Mouse (Mus musculus): ENCODE results near the gene Igf2r. TPM values are rescaled to one million over a fixed set of nuclear protein-coding genes. Genes with fewer than 3 reads are reported as not detected.
A peak's percentile ranks its signal among the peaks of the same experiment; 100 is the strongest.

Igf2r gene
- total and polyA plus RNA-seq, 3 experiments: 25.6 to 61.8 (median 34.6) TPM

DNA sequence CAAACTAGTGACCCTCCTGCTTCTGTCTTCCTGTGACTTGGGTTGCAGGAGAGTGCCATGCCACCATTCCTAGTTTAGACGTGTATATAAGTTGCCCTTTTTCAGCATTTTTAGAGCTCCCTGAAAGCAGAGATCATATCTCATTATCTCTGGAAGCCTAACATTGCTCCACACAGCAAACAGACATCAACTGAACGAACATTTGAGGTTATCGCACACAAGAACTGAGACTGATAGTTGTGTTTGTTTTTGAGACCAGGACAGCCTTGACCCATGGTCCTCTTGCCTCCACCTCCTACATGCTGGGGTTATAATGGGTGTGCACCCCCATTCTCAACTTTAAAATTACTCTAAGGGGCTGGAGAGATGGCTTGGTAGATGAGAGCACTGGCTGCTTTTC, 27.2 kb upstream of the Igf2r start:
- Histone ChIP-seq H3K9ac (ENCODE audit: insufficient read depth, low read depth) (no peak overlapping the region), H3K79me2 (replicated peaks; ENCODE audit: control insufficient read depth, extremely low read depth, insufficient read depth, poor library complexity, severe bottlenecking) (no peaks in the 10 kb centered on the region), H3K27ac (ENCODE audit: insufficient read depth, low read depth) (no peak overlapping the region), H3K4me1 (ENCODE audit: control insufficient read depth in 1 of 2, insufficient read depth in 2 of 2) (peaks cover 10 to 33% of the 10 kb centered on the region in 2 experiments), H3K9me3 (replicated peaks; ENCODE audit: low read length) (no peaks in the 10 kb centered on the region), H3K4me2 (ENCODE audit: insufficient read depth, low read depth, poor library complexity, severe bottlenecking) (no peak overlapping the region), H3K36me3 (replicated peaks in 1 of 2; ENCODE audit: control insufficient read depth in 1 of 2, insufficient read depth in 1 of 2, low read length in 1 of 2) (peaks cover 0 to 23% of the 10 kb centered on the region in 2 experiments), H3K4me3 (replicated peaks in 1 of 3; ENCODE audit: low read depth in 2 of 3, low read length in 2 of 3, poor library complexity in 1 of 3) (no peak overlapping the region), H3K27me3 (replicated peaks) (no peaks in the 10 kb centered on the region)
- TF ChIP-seq ETS1 (conservative IDR thresholded peaks at IDR 0.05; ENCODE audit: low read depth, low read length): no peak
- no peak for TF ChIP-seq ZKSCAN1 (IDR thresholded peaks at IDR 0.05; ENCODE audit: borderline replicate concordance, low read depth, low read length)
- no peak for TF ChIP-seq CTCF (conservative IDR thresholded peaks at IDR 0.05 in 1 of 2, IDR thresholded peaks at IDR 0.05 in 1 of 2; ENCODE audit: low read depth in 2 of 2, low read length in 2 of 2)
- TF ChIP-seq ELF1 (IDR thresholded peaks at IDR 0.05; ENCODE audit: low read depth, low read length): no peak
- no peak for TF ChIP-seq MEF2A (IDR thresholded peaks at IDR 0.05; ENCODE audit: borderline replicate concordance, low read depth, low read length)
- TF ChIP-seq BHLHE40 (IDR thresholded peaks at IDR 0.05; ENCODE audit: low read depth, low read length): no peak
- TF ChIP-seq NRF1 (IDR thresholded peaks at IDR 0.05; ENCODE audit: low read depth, low read length): no peak
- no peak for TF ChIP-seq MYC (IDR thresholded peaks at IDR 0.05; ENCODE audit: low read depth, low read length)
- no peak for DNase-seq (ENCODE audit: extremely low read depth)
- in situ Hi-C loops (cut with MboI; ENCODE audit: low pct_ligation_motif_present, low pct_unique_long_range_greater_than_20kb, low sequenced_read_pairs) (no loop called here), dilution Hi-C loops (cut with MboI; ENCODE audit: extremely low pct_ligation_motif_present, extremely low pct_unique_long_range_greater_than_20kb, low sequenced_read_pairs) (no loop called here)

DNA sequence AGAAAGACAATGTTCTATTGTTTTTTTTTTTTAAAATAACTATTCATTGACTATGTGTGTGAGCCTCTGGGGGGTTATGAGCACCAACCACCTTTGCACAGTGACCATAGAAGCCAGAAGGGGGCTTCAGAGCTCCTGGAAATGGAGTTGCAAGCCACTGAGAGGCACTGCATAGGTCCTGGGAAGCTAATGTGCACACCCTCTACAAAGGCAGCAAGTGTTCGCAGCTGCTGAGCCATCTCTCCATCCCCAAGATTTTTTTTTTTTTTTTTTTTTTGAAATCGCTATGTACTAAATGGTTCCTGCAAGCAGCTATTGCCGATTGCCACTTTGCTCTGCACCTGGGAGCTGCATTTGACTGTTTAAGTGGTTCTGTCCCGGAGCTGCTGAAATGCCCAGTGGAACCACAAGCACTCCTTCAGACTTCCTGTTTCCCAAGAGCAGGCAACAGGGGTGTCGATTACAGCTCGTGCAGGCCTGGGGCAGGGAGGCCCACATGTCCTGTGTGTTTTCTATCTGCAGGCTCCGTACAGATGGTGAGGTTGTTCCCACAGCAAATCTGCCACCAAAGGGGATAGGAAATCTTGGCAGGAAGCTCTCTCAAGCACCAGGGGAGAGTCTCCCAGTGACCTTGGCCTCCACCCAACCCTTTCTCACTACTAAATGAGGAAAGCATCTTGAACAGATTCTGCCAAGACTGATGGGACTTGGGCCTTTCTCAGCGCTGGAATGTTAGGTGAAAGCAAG, 24.4 kb upstream of the Igf2r start:
- H3K27ac ChIP-seq (ENCODE audit: insufficient read depth, low read depth): no peak overlapping the region
- no peak overlapping the region for H3K4me2 ChIP-seq (ENCODE audit: insufficient read depth, low read depth, poor library complexity, severe bottlenecking)
- H3K4me1 ChIP-seq (ENCODE audit: control insufficient read depth in 1 of 2, insufficient read depth in 2 of 2): peaks cover 21 to 55% of the 10 kb centered on the region in 2 experiments
- H3K9me3 ChIP-seq (replicated peaks; ENCODE audit: low read length): peaks cover under 1% of the 10 kb centered on the region
- no peaks in the 10 kb centered on the region for H3K79me2 ChIP-seq (replicated peaks; ENCODE audit: control insufficient read depth, extremely low read depth, insufficient read depth, poor library complexity, severe bottlenecking)
- no peak overlapping the region for H3K4me3 ChIP-seq (replicated peaks in 1 of 3; ENCODE audit: low read depth in 2 of 3, low read length in 2 of 3, poor library complexity in 1 of 3)
- DNase-seq (ENCODE audit: extremely low read depth): peak; percentile 51
- in situ Hi-C loops (cut with MboI; ENCODE audit: low pct_ligation_motif_present, low pct_unique_long_range_greater_than_20kb, low sequenced_read_pairs): no loop called here
- no peak overlapping the region for H3K9ac ChIP-seq (ENCODE audit: insufficient read depth, low read depth)
- H3K27me3 ChIP-seq (replicated peaks): no peaks in the 10 kb centered on the region
- dilution Hi-C loops (cut with MboI; ENCODE audit: extremely low pct_ligation_motif_present, extremely low pct_unique_long_range_greater_than_20kb, low sequenced_read_pairs): no loop called here
- peaks cover 0 to 24% of the 10 kb centered on the region in 2 experiments for H3K36me3 ChIP-seq (replicated peaks in 1 of 2; ENCODE audit: control insufficient read depth in 1 of 2, insufficient read depth in 1 of 2, low read length in 1 of 2)
- no peak for TF ChIP-seq CHD1 (IDR thresholded peaks at IDR 0.05; ENCODE audit: low read depth, low read length)
- TF ChIP-seq JUN (IDR thresholded peaks at IDR 0.05; ENCODE audit: insufficient read depth, low read depth, low read length): no peak
- TF ChIP-seq ZMIZ1 (IDR thresholded peaks at IDR 0.05; ENCODE audit: low read depth, low read length): no peak
- TF ChIP-seq MXI1 (IDR thresholded peaks at IDR 0.05; ENCODE audit: low read depth, low read length): no peak
- no peak for TF ChIP-seq MAFK (IDR thresholded peaks at IDR 0.05; ENCODE audit: insufficient replicate concordance, low read length)
- no peak for TF ChIP-seq MAX (IDR thresholded peaks at IDR 0.05; ENCODE audit: low read length)
- no peak for TF ChIP-seq NRF1 (IDR thresholded peaks at IDR 0.05; ENCODE audit: low read depth, low read length)
- TF ChIP-seq SMC3 (IDR thresholded peaks at IDR 0.05; ENCODE audit: low read depth, low read length): peak; percentile 15; the same call in 1 of the 2 replicates
- TF ChIP-seq ELF1 (IDR thresholded peaks at IDR 0.05; ENCODE audit: low read depth, low read length): 0 out of 2 replicates have a peak, but pooled peaks have one; percentile 11
- no peak for TF ChIP-seq KAT2A (IDR thresholded peaks at IDR 0.05; ENCODE audit: insufficient replicate concordance, low read length)
- TF ChIP-seq ETS1 (conservative IDR thresholded peaks at IDR 0.05; ENCODE audit: low read depth, low read length): peak; percentile 19; the same call in 1 of the 2 replicates
- no peak for TF ChIP-seq IRF4 (IDR thresholded peaks at IDR 0.05; ENCODE audit: low read depth, low read length)
- no peak for TF ChIP-seq GABPA (IDR thresholded peaks at IDR 0.05; ENCODE audit: insufficient replicate concordance, low read depth, low read length)
- TF ChIP-seq JUND (conservative IDR thresholded peaks at IDR 0.05; ENCODE audit: low read depth, low read length): no peak
- peak; percentile 35; the same call in 1 of the 2 replicates for TF ChIP-seq TCF12 (IDR thresholded peaks at IDR 0.05; ENCODE audit: low read depth, low read length)
- no peak for TF ChIP-seq ZKSCAN1 (IDR thresholded peaks at IDR 0.05; ENCODE audit: borderline replicate concordance, low read depth, low read length)
- no peak for TF ChIP-seq MYC (IDR thresholded peaks at IDR 0.05; ENCODE audit: low read depth, low read length)
- TF ChIP-seq BHLHE40 (IDR thresholded peaks at IDR 0.05; ENCODE audit: low read depth, low read length): peak; percentile 60
- no peak for TF ChIP-seq CHD2 (IDR thresholded peaks at IDR 0.05; ENCODE audit: low read length)
- no peak for TF ChIP-seq RAD21 (IDR thresholded peaks at IDR 0.05; ENCODE audit: low read depth, low read length)
- no peak for TF ChIP-seq MEF2A (IDR thresholded peaks at IDR 0.05; ENCODE audit: borderline replicate concordance, low read depth, low read length)
- TF ChIP-seq PAX5 (IDR thresholded peaks at IDR 0.05; ENCODE audit: low read length): no peak
- no peak for TF ChIP-seq ZC3H11A (IDR thresholded peaks at IDR 0.05; ENCODE audit: low read depth, low read length)
- no peak for TF ChIP-seq HCFC1 (IDR thresholded peaks at IDR 0.05; ENCODE audit: low read depth, low read length)
- no peak for TF ChIP-seq E2F4 (IDR thresholded peaks at IDR 0.05; ENCODE audit: insufficient replicate concordance, low read depth, low read length)
- peak; percentile 68 for TF ChIP-seq ZNF384 (IDR thresholded peaks at IDR 0.05; ENCODE audit: low read depth, low read length)
- no peak for TF ChIP-seq UBTF (IDR thresholded peaks at IDR 0.05; ENCODE audit: low read depth, low read length)
- TF ChIP-seq MAZ (IDR thresholded peaks at IDR 0.05; ENCODE audit: low read depth, low read length): no peak
- no peak for TF ChIP-seq POLR2A (IDR thresholded peaks at IDR 0.05; ENCODE audit: low read depth, low read length)
